In genomic region chr3:57735511-57736370, GRCm38 (mm10) we compare ENCODE assay signal across 7 mouse cellular contexts. TPM values are rescaled to one million over a fixed set of nuclear protein-coding genes. Genes with fewer than 3 reads are reported as not detected.
DNase-seq lines count a peak whose midpoint lies in the region; ATAC-seq lines count a peak whose summit lies in the region.

Gene Rnf13, plus strand, starts transcription at chr3:57736062.

- H3K9me3 ChIP-seq in embryonic facial prominence, embryonic 12.5 days = no peaks in the 10 kb centered on the region
- no peaks in the 10 kb centered on the region for H3K9me3 ChIP-seq in limb, embryonic 11.5 days (ENCODE audit: control insufficient read depth, low read length)
- H3K9me3 ChIP-seq in midbrain, embryonic 14.5 days (ENCODE audit: control insufficient read depth, low read length) = no peaks in the 10 kb centered on the region

- H3K4me2 ChIP-seq in embryonic facial prominence, embryonic 12.5 days (replicated peaks) = peak within 1 kb of the TSS; percentile 66
- H3K4me2 ChIP-seq in limb, embryonic 11.5 days (ENCODE audit: low read depth, severe bottlenecking) = peak within 1 kb of the TSS; percentile 74
- H3K4me2 ChIP-seq in midbrain, embryonic 14.5 days (ENCODE audit: low read length) = peak within 1 kb of the TSS; percentile 78

- H3K27ac ChIP-seq in embryonic facial prominence, embryonic 12.5 days = peak within 1 kb of the TSS; percentile 96
- H3K27ac ChIP-seq in limb, embryonic 11.5 days (replicated peaks; ENCODE audit: low read depth, low read length) = peak within 1 kb of the TSS; percentile 81
- peak within 1 kb of the TSS; percentile 89 for H3K27ac ChIP-seq in midbrain, embryonic 14.5 days (replicated peaks; ENCODE audit: low read depth, low read length)

- DNase-seq in adrenal gland, postnatal 25 days = peak; percentile 95
- peak; percentile 100 for DNase-seq in heart, adult 11 months
- peak; percentile 99 for DNase-seq in kidney, adult 18-20 months
- peak; percentile 96 for DNase-seq in limb, embryonic 11.5 days (ENCODE audit: low spot score)
- DNase-seq in midbrain, embryonic 14.5 days = peak; percentile 97
- peak; percentile 90 to 95 for DNase-seq in spleen, adult 18-20 months

- peak within 1 kb of the TSS; percentile 79 for H3K9ac ChIP-seq in embryonic facial prominence, embryonic 12.5 days
- peak within 1 kb of the TSS; percentile 77 for H3K9ac ChIP-seq in limb, embryonic 11.5 days (ENCODE audit: low read length)
- H3K9ac ChIP-seq in midbrain, embryonic 14.5 days (replicated peaks; ENCODE audit: low read length) = peak within 1 kb of the TSS; percentile 85

- peak within 1 kb of the TSS; percentile 78 for H3K4me3 ChIP-seq in embryonic facial prominence, embryonic 12.5 days
- H3K4me3 ChIP-seq in limb, embryonic 11.5 days (ENCODE audit: low read depth, low read length) = peak within 1 kb of the TSS; percentile 78
- H3K4me3 ChIP-seq in midbrain, embryonic 14.5 days (replicated peaks; ENCODE audit: low read depth, low read length) = peak within 1 kb of the TSS; percentile 78

- no peaks in the 10 kb centered on the region for H3K36me3 ChIP-seq in embryonic facial prominence, embryonic 12.5 days
- H3K36me3 ChIP-seq in limb, embryonic 11.5 days (ENCODE audit: control insufficient read depth, insufficient read depth, low read length) = no peaks in the 10 kb centered on the region
- H3K36me3 ChIP-seq in midbrain, embryonic 14.5 days (ENCODE audit: control insufficient read depth, insufficient read depth, low read length) = no peaks in the 10 kb centered on the region

- WGBS in embryonic facial prominence, embryonic 12.5 days = under 1% methylated on average over 59 of the region's 59 CpGs
- under 1% methylated on average over 59 of the region's 59 CpGs for WGBS in limb, embryonic 11.5 days
- under 1% methylated on average over 59 of the region's 59 CpGs for WGBS in midbrain, embryonic 14.5 days

- peak; percentile 99 for ATAC-seq in embryonic facial prominence, embryonic 12.5 days (ENCODE audit: insufficient number of reproducible peaks, insufficient read depth, low FRiP score, low TSS enrichment)
- ATAC-seq in limb, embryonic 11.5 days (ENCODE audit: insufficient number of reproducible peaks, low FRiP score, low TSS enrichment, low read depth) = peak; percentile 99
- peak; percentile 100 for ATAC-seq in midbrain, embryonic 14.5 days (ENCODE audit: low FRiP score, low TSS enrichment)

- H3K4me1 ChIP-seq in embryonic facial prominence, embryonic 12.5 days = peaks cover 10% of the 10 kb centered on the region
- H3K4me1 ChIP-seq in limb, embryonic 11.5 days (ENCODE audit: control insufficient read depth, insufficient read depth, low read length) = 0 out of 2 replicates have a peak, but pooled peaks cover 6% of the 10 kb centered on the region
- peaks cover 14% of the 10 kb centered on the region; the same call in 1 of the 2 replicates for H3K4me1 ChIP-seq in midbrain, embryonic 14.5 days (ENCODE audit: control insufficient read depth, insufficient read depth, low read length)

- no peaks in the 10 kb centered on the region for H3K27me3 ChIP-seq in embryonic facial prominence, embryonic 12.5 days
- no peaks in the 10 kb centered on the region for H3K27me3 ChIP-seq in limb, embryonic 11.5 days (ENCODE audit: control insufficient read depth, insufficient read depth, low read length)
- no peaks in the 10 kb centered on the region for H3K27me3 ChIP-seq in midbrain, embryonic 14.5 days (ENCODE audit: control insufficient read depth, insufficient read depth, low read length)

RNA-seq across cellular contexts. Expression of gene Rnf13, which starts in this region (rescaled TPM):
- total RNA-seq in adrenal gland, postnatal 25 days (2021) = 90.6 and 118 TPM in 2 replicates
- polyA plus RNA-seq in embryonic facial prominence, embryonic 12.5 days (2016; fragmentation: Nextera tagmentation; extraction: Ambion mirVana) = 59.3 and 63.9 TPM in 2 replicates
- 39.6 and 50.6 TPM in 2 replicates for polyA plus RNA-seq in limb, embryonic 11.5 days (2014; fragmentation: Nextera tagmentation; extraction: Ambion mirVana)
- 73.1 and 77.4 TPM in 2 replicates for polyA plus RNA-seq in midbrain, embryonic 14.5 days (2014; fragmentation: Nextera tagmentation; extraction: Ambion mirVana)

Comparison
In these comparisons a context has a peak if more than half of its experiments do, and no peak if none do; other contexts are left out.
1. Peak in every context shown above with its lines: DNase-seq, ATAC-seq, H3K4me3 ChIP-seq and H3K27ac ChIP-seq.